Mouse (Mus musculus) frontal cortex, adult 2 months (tissue): ENCODE measurements around the gene Gm49333. TPM values are rescaled to one million over a fixed set of nuclear protein-coding genes. Genes with fewer than 3 reads are reported as not detected.

ENCODE experiments used
- DNase-seq, 2 experiments: peaks; one replicate each; pipeline ENCODE4 v3.0.0; 2022; ENCODE audit warnings: low spot score in 1 of 2; ENCODE audit errors: extremely low spot score in 1 of 2
- polyA plus RNA-seq: library from polyadenylated mRNA; depleted of rRNA; stranded (reverse); fragments of >200 nt; gene quantifications from 2 replicates; pipeline ENCODE4 v1.2.3, GENCODE M21; 2012; rRNA removed

Gm49333 gene
- polyA plus RNA-seq, 1 experiment = 0.14 TPM

DNA sequence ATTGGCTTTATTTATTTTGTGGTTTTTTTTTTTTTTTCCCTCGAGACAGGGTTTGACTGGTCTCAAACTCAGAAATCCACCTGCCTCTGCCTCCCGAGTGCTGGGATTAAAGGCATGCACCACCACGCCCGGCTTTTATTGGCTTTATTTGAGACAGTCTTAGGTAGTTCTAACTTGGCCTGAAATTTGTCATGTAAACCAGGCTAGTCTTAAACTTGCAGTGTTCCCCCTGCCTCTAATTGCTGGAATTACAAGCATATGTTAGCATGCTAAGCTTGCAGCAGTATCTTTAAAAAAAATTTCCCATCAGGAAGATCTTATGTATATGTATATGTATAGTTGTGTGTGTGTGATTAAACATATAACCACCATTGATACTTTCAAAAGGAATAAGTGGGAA is 65.3 kb downstream of the Gm49333 start:
- DNase-seq = no peak

GRCm38 (mm10) chr16:20677380-20677779 is 66.0 kb downstream of the Gm49333 start:
- no peak for DNase-seq

GRCm38 (mm10) chr16:20677974-20678675 is 66.7 kb downstream of the Gm49333 start:
- DNase-seq = peak in 1 of 2 experiments; percentile 87

DNA sequence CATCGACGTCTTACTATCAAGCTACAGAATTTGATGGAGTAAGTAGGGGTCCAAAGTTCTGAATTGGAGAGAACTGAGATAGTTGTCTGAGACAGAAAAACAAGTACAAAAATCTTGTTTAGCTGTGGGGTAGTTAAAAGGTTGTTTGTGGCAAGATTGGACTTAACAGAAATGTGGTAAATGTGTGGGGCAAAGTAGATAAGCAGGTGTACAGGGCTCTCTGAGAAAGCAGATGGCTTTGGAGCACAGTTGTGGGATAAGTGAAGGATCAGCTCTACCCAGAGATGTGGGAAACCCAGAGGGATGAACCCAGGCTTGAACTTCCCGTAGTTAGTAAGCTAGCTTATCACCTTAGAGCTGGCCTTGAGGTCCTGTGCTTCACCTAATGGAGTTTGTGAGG is 79.4 kb downstream of the Gm49333 start:
- DNase-seq = no peak

GRCm38 (mm10) chr16:20691617-20692016 is 80.2 kb downstream of the Gm49333 start:
- no peak for DNase-seq

DNA sequence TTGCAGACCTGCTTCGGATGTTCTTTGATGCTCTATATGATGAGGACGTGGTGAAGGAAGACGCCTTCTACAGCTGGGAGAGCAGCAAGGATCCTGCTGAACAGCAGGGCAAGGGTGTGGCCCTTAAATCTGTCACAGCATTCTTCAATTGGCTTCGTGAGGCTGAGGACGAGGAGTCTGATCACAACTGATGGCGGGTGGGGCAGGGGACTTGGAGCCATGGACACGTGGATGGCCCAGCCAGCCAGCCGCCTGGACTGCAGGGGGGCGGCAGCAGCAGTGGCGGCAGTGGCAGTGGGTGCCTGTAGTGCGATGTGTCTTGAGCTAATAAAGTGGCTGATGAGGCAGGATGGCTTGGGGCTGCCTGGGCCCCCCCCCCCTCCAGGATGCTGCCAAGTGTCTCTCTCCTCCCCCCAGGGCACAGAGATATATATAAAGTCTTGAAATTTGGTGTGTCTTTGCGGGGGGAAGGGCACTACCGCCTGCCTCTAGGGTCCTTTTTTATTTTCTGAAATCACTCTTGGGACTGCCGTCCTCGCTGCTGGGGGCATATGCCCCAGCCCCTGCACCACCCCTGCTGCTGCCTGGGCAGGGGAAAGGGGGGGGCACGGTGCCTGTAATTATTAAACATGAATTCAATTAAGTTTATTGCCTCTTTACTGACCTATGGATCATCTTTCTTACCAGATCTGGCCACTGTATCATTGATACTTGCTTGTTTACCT is 81.0 kb downstream of the Gm49333 start:
- DNase-seq = no peak

DNA sequence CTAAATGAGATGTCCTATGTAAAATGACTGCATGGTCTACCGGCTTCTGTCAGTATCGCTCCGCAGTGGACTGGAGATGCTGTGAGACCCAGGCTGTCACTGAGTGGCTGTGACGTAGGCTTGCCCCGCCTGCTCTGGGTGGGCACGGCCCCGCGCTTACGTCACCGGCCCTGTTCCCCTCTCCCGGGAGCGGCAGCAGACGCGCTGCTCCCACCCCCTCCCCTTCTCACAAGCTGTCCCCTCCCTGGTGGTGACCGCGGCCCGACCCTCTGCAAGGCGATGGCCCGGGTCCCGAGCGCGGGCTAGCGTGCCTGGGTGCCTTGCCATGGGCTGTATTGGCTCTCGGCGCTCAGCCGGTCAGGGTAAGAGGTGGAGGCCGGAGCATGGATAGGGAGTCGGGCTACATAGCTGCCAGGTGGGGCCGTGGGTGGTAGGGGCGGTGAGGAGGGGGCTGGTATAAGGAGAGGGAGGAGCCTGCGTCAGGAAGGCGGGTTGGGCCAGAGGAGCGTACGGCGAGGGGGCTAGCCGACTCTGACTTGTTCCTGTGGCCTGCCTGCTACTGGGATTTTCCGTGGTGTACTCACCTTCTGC is 81.8 kb downstream of the Gm49333 start, which contains the start of gene Fam131a:
Fam131a (plus strand) TSS at position 131 of the 591 bp plus-strand sequence.
- DNase-seq = peak; percentile 91 to 95

- peak; percentile 75 to 89 for DNase-seq
Measured at GRCm38 (mm10) chr16:20694781-20695180, 83.4 kb downstream of the Gm49333 start.

Other genes starting within 250 kb of the Gm49333 start
- gene Abcc5, start 185.2 kb upstream of the Gm49333 start, polyA plus RNA-seq = 285 and 286 TPM in 2 replicates
- gene Eif2b5, start 112.8 kb upstream of the Gm49333 start, polyA plus RNA-seq = 40.7 and 46.6 TPM in 2 replicates
- 50.7 and 54.1 TPM in 2 replicates for gene Dvl3, start 94.6 kb upstream of the Gm49333 start, polyA plus RNA-seq
- gene Ap2m1, start 76.1 kb upstream of the Gm49333 start, polyA plus RNA-seq = 1,374 and 1,412 TPM in 2 replicates
- 72.5 and 86.0 TPM in 2 replicates for gene Abcf3, start 63.0 kb upstream of the Gm49333 start, polyA plus RNA-seq
- 70.4 and 77.5 TPM in 2 replicates for gene Vwa5b2, start 22.1 kb upstream of the Gm49333 start, polyA plus RNA-seq
- gene Eef1akmt4, start within 50 bp of the Gm49333 start, polyA plus RNA-seq = 2.3 and 3.2 TPM in 2 replicates
- 19.0 and 21.1 TPM in 2 replicates for gene Alg3, start 125 bp downstream of the Gm49333 start, polyA plus RNA-seq
- 125 and 142 TPM in 2 replicates for gene Camk2n2, start 9.7 kb downstream of the Gm49333 start, polyA plus RNA-seq
- gene Ece2, start 18.2 kb downstream of the Gm49333 start, polyA plus RNA-seq = 36.6 and 42.7 TPM in 2 replicates
- gene Psmd2, start 40.0 kb downstream of the Gm49333 start, polyA plus RNA-seq = 155 and 184 TPM in 2 replicates
- gene Eif4g1, start 56.7 kb downstream of the Gm49333 start, polyA plus RNA-seq = 164 and 169 TPM in 2 replicates
- 253 and 271 TPM in 2 replicates for gene Fam131a, start 81.6 kb downstream of the Gm49333 start, polyA plus RNA-seq
- gene Polr2h, start 106.1 kb downstream of the Gm49333 start, polyA plus RNA-seq = 42.6 and 45.7 TPM in 2 replicates
- gene Clcn2, start 106.1 kb downstream of the Gm49333 start, polyA plus RNA-seq = 92.6 and 107 TPM in 2 replicates
- gene Chrd, start 121.5 kb downstream of the Gm49333 start, polyA plus RNA-seq = 38.8 and 49.9 TPM in 2 replicates
- 15.5 and 18.2 TPM in 2 replicates for gene Thpo, start 122.9 kb downstream of the Gm49333 start, polyA plus RNA-seq